Mouse (Mus musculus) cerebellum, postnatal 4 days (tissue): ENCODE results near the gene Plxnb2.

ENCODE experiments used
- DNase-seq, 2 experiments: peaks; one replicate each; pipeline ENCODE4 v3.0.0; 2022; ENCODE audit warnings: low spot score in 2 of 2, mixed read lengths in 1 of 2

Gene Plxnb2

GRCm38 (mm10) chr15:89180571-89181229, at the start of gene Plxnb2:
Gene Plxnb2, minus strand, starts transcription at chr15:89180788.
- DNase-seq = peak; percentile 59 to 86

GRCm38 (mm10) chr15:89215611-89216233, 35.1 kb upstream of the Plxnb2 start:
- no peak for DNase-seq

DNA sequence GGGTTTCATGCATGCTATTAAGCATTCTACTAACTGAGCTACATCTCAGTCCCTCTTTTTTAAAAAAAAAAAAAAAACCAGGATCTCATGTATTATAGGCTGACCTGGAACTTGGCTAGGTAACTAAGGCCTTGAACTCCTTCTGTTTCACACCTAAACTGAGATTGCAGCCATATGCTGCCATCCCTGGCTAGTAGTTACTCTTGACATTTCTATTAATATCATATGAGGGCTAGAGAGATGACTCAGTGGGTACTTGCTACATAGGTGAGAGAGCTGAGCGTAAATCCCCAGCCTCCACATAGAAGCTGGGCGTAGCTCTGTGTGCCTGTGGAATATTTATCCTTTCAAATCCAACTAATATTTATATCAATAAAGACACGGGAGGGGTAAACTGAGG, 34.4 kb upstream of the Plxnb2 start:
- no peak for DNase-seq

DNA sequence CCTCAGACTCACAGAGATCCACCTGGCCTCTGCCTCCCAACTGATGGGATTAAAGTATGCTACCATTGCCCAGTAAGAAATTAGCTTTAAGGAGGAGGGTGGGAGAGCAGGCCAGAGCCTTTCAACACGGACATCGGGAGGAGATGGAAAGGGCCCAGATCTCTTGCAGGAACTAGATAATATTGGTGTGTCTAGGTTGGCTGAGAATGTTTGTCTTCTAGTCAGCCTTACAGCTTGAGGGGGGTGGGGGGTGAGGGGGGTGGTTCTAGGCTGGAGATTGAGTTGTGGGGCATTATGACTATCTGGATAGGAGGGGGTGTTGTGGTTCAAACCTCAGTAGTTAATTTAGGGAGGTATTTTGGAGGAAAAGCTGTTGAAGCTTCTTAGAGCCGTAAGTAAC, 32.9 kb upstream of the Plxnb2 start:
- DNase-seq = no peak

- DNase-seq = no peak
Measured at GRCm38 (mm10) chr15:89212495-89212894, 31.9 kb upstream of the Plxnb2 start.

GRCm38 (mm10) chr15:89211716-89212461, 31.3 kb upstream of the Plxnb2 start:
- no peak for DNase-seq

- peak; percentile 69 to 88 for DNase-seq
Measured at GRCm38 (mm10) chr15:89210915-89211715, 30.5 kb upstream of the Plxnb2 start, which contains the start of gene Ppp6r2. Gene Ppp6r2, plus strand, starts transcription at chr15:89211553.

- peak; percentile 88 to 92 for DNase-seq
Measured at GRCm38 (mm10) chr15:89209886-89210761, 29.5 kb upstream of the Plxnb2 start.

GRCm38 (mm10) chr15:89207457-89207856, 26.9 kb upstream of the Plxnb2 start:
- no peak for DNase-seq

DNA sequence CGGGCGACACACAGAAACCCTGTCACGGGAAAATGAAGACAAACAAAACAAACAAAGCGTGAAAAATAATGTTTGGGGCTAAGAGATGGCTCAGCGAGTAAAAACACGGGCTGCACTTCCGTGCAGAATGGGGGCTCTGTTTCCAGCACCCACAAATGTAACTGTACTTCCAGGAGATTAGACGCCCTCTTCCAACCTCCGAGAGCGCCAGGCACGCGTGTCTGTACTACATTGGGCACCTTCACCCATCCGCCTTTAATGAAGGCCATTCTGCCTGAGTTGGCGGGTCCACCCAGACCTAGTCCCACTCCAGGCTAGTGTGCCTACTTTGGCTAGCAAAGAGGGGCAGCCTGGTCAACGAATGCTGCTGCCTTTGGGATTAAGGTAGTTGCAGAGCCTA, 16.5 kb upstream of the Plxnb2 start:
- no peak for DNase-seq

- peak; percentile 96 to 98 for DNase-seq
Measured at GRCm38 (mm10) chr15:89196313-89196706, 15.7 kb upstream of the Plxnb2 start, which contains the start of gene Dennd6b. Gene Dennd6b, minus strand, starts transcription at chr15:89196496.

DNA sequence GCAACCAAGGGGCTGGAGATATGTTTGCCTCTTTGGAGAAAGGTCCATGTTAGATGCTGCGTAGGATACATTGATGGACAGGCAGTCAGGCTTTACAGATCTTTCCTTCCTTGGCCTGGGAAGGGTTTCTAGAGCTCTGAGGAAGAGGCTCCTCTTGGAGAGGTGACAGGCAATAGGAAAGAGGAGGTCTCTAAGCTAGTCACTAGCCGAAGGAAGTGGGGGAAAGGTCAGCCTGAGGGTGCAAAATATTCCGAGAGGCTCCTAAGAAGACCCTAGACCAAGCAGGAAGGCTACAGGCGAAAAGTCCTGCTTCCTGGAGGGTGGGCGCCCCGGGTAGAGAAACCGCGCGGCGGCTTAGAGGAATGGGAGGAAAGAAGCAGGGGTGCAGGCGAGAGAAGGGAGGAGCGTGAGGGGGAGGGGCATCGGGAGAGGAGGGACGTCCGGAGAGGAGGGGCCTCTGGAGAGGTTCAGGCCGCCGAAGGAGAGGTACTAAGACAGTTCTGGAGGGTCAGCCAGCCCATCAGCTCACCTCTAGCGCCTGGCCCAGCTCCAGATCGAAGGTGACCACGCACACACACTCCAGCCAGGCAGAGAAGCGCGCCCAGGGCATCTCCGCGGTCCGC, 15.2 kb upstream of the Plxnb2 start:
- peak; percentile 78 to 84 for DNase-seq

- no peak for DNase-seq
Measured at GRCm38 (mm10) chr15:89195261-89195681, 14.7 kb upstream of the Plxnb2 start.

- DNase-seq = no peak
Measured at GRCm38 (mm10) chr15:89184937-89185227, 4.3 kb upstream of the Plxnb2 start.

GRCm38 (mm10) chr15:89184141-89184936, 3.8 kb upstream of the Plxnb2 start:
- peak in 1 of 2 experiments; percentile 56 for DNase-seq

GRCm38 (mm10) chr15:89182842-89183241, 2.3 kb upstream of the Plxnb2 start:
- DNase-seq = no peak

DNA sequence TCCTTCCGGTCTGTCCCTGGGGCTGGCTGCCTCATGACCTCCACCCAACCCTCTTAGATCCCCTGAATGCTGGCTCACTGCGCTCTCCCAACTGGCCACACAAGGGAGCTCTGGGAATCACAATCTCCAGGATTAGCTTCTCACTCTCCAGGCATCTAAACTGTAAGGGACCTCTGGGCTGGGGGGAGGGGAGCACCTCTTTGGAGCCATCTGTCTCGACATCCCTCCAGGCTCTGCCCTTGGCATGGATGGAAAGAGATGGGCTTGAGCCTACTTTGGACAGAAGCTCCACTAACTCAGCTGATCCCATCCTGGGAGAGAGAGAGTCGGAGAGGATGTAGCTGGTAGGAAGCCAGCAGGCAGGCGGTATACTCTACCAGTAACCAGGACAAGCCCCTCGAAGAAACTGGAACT, 1.7 kb upstream of the Plxnb2 start:
- peak in 1 of 2 experiments; percentile 65 for DNase-seq

DNA sequence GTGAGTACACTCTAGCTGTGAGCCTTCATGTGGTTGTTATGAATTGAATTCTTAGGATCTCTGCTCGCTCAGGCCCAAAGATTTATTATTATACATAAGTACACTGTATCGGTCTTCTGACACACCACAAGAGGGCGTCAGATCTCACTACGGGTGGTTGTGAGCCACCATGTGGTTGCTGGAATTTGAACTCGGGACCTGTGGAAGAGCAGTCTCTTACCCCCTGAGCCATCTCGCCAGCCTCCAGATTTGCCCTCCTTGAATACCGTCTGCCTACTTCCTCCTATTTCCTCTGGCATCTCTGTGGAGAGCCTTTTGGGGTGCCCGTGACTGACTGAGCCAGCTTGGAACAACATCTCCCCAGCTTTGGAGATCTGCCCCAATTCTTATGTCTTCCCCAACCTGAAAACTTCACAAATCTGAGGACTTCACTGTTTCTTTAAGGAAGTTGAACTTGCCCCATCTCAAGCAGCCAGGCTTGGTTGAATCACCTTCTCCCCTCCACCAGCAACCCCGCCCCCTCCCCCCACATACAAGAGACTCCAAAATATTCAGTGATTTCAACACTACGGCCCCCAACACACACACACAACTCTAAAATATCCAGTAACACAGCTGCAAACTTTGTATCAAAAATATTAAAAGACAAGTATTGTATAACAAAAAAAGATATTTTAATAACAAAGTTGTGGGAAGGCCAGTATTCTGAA, 1.1 kb upstream of the Plxnb2 start:
- DNase-seq = no peak

- peak in 1 of 2 experiments; percentile 53 for DNase-seq
Measured at GRCm38 (mm10) chr15:89180081-89180541, 477 bp downstream of the Plxnb2 start.
